Mouse (Mus musculus) heart, postnatal 0 days (tissue): ENCODE data around the gene Stx17.

Experiments
- CTCF ChIP-seq: IDR thresholded peaks from 2 replicates; pipeline ENCODE4 v1.5.1; 2016; ENCODE audit warnings: antibody characterized with exemption, control low read depth, low read depth
- EP300 ChIP-seq: IDR thresholded peaks from 2 replicates; pipeline ENCODE4 v1.6.1; 2016; ENCODE audit warnings: antibody characterized with exemption, low read depth

GRCm38 (mm10) chr4:48087497-48087896 lies 37.2 kb upstream of the Stx17 start:
- no peak for TF ChIP-seq CTCF
- no peak for TF ChIP-seq EP300
